Mouse (Mus musculus): ENCODE data around the gene Gm28053. TPM values are rescaled to one million over a fixed set of nuclear protein-coding genes. Genes with fewer than 3 reads are reported as not detected.

The Gm28053 gene
- 1.6 and 2.3 TPM in 2 replicates for polyA plus RNA-seq (2015; fragmentation: Nextera tagmentation; extraction: Ambion mirVana)

DNA sequence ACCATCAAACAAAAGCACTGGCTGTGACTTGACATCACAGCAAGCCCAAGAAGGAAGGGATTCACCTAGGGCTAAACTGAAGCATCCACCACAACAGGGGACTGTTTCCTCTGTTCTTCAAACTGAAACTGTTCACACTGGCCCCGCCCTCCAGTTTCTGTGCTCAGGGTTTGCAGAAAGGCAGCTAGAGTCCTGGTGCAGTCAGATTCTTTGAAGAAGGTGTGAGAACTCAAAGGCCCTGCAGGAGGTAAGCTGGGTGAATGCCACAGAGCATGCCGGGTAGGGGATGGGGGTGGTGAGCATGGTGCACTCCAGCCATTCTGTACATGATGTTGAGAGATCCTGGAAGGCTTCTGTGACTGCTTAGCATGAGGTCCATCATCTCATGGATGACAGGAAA, at the start of gene Gm28053, which contains the start of gene Gimap7:
Gm28053 (plus strand) TSS at position 153 of the 400 bp plus-strand sequence.
Gimap7 (plus strand) TSS at position 167 of the 400 bp plus-strand sequence.

DNA sequence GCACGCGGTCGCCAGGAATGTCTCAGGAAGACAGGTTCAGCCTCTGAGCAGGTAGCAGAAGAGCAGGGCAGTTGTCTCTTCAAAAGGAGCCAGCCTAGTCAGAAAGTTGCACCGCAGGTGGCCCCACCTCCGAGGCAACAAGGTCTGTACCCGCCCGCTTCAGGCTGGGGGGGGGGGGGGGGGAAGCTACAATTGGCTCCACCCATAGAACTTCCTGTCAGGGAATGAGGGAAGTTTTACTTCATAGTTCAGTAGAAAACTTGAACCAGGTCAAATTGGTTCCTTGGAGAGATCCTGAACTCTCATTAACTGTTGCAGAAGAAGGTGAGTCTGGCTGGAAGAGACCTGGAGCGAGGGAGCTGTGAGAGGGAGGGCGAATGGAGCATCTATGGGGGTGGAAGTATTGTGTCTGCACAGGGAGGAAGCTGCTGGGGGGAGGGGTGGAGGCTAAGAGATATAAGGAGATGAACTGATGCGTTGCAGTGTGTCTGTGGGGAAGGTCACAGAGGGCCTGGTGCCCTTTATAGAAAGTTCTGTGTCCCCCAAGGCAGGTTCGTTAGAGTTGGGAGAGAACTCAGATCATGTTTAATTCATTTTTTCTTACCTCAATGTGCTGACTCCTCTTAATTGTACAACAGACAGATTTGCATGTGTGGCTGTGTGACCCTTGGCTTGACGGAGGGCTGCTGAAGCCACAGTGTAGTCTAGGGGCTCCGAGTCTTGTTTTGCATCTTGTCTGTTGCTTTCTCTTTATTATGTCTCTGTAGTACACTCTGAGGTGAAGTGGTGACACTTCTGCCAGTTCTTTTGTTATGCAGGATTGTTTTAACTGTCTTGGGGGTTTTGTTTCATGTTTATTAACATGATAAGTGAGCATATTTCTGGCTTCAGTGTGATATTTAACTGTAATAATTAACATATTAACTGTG, 42.2 kb upstream of the Gm28053 start, which contains the start of gene Gimap9:
Gimap9 (plus strand) TSS at position 199 of the 929 bp plus-strand sequence.

DNA sequence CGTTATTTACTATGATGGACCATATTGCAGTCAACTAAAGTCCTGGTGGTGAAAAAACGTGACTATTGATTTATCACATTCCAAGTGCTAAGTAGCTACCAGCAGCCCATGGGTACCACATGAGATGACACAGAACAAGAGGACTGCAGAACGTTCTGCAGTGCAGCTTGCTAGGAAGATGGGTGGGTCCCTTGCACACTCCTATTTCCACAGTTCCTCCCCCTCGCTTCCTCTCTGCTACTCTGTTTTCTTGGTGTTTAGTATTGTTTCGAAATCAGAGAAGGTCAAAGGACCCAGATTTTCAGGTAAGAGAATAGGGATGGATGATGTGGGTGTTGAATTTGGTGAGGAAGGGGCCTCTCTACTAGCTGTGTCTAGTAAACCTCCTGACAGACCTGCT, 34.1 kb upstream of the Gm28053 start, which contains the start of gene Gimap4:
Gimap4 (plus strand) TSS at position 231 of the 400 bp plus-strand sequence.

DNA sequence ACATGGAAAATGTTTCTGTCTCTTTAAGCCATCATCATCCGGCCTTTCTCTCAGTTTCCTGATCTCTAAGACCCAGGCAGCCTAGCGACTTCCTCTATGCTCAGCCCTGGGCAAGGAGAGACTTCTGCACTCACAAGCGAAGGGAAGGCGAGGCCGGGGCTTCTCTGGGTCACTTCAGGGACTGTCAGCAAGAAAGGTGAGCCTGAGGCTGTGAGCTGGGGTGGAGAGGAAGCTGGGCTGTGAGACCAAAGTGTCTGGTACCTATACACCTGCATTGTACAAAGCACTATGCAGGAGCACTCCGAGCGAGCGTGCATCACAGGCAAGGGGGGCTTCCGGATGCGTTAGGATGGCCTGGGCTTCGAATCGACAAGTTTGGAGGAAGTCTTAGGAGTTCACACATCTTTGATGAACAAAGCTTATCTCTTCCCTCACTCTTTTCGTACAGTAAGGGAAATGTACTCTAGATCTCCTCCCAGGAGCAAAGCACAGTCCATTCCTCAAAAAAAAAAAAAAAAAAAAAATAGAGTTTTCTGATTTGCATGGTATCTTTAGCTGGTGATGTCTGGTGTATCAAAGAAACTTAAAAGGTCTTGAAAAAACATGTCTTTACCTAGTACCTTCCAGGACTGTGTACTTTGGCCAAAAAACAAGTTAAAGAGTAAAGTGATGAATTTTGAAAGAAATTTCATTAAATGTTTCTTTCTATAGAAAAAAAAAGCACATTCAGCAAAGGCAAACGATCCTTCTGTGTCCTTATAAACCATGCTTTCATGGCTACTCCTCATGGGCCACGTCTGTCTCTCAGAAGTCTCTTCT, 20.8 kb downstream of the Gm28053 start, which contains the start of gene Gimap1:
Gimap1 (plus strand) TSS at position 94 of the 819 bp plus-strand sequence.

DNA sequence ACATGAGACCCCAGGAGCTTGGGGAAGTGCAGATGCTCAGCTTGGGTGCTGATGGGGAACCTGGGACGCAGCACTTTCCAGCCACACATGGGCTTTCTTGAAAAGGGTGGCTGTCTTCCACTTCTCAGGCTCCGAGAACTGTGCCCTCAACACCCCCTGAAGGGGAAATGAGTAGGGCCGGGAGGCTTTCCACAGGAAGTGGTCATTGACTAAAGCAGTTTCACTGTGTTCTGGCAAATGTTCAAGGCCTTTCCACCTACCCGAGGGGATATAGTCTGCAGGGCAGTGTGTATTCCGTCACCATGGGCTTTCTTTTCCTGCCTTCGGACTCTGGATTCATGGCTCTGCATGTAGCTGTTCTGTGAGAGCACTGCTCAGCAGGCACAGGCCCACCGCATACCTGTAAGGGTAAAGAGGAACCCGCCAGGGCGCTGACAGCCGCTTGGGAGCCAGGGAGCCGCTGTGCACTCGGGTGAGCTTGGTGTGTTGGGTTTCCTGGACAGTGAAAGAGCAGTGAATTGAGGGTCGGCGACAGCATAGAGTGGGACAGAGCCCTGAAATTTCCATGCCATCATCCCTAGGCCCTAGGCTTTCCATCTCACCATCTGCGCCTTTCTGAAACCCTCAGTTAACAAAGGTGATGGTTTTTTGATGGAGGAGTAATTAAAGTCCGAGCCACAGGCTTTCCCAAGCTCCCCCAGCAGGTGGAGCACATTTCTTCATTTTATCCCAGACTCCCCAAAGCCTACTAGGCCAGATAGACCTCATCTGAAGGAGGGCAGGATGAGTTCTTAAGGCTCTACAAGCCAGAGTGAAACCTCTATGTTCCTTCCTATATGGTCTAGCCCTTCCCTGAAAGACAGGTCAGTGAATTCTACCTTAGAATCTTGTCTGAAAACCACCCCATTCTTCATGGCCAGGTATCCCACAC, 27.8 kb downstream of the Gm28053 start, which contains the start of gene Gimap5:
Gimap5 (plus strand) TSS at position 239 of the 931 bp plus-strand sequence.

DNA sequence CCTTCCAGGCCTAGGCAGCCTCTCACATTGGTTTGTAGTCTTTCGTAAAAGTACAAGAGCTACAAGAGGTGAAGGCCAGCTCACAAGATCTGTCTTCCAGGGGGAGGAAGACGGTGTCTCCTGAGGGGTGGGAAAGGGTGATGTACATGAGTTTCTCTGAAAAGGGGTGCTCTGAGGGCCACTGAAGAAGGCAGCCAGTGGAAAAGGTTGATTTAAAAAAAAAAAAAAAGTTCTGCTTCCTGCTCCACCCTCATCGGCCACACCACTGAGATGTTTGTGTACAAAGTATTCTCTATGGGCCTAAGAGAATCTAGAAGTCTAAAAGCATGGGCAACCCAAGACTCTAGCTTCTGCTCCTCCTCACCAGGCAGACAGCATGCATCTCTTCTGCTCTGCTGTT, 52.3 kb downstream of the Gm28053 start, which contains the start of gene Gimap3:
Gimap3 (minus strand) TSS at position 156 of the 400 bp plus-strand sequence.

Other genes starting within 250 kb of the Gm28053 start
- gene Atp6v0e2, start 181.0 kb upstream of the Gm28053 start, polyA plus RNA-seq (2015; fragmentation: Nextera tagmentation; extraction: Ambion mirVana): 21.0 and 24.8 TPM in 2 replicates
- 8.8 and 9.2 TPM in 2 replicates for gene Lrrc61, start 163.8 kb upstream of the Gm28053 start, polyA plus RNA-seq (2015; fragmentation: Nextera tagmentation; extraction: Ambion mirVana)
- gene Rarres2, start 145.8 kb upstream of the Gm28053 start, polyA plus RNA-seq (2015; fragmentation: Nextera tagmentation; extraction: Ambion mirVana): 77.5 and 103 TPM in 2 replicates
- 3.5 and 4.2 TPM in 2 replicates for gene Gm45021, start 129.0 kb upstream of the Gm28053 start, polyA plus RNA-seq (2015; fragmentation: Nextera tagmentation; extraction: Ambion mirVana)
- gene Repin1, start 124.7 kb upstream of the Gm28053 start, polyA plus RNA-seq (2015; fragmentation: Nextera tagmentation; extraction: Ambion mirVana): 22.8 and 23.9 TPM in 2 replicates
- gene Gm44965, start 124.7 kb upstream of the Gm28053 start, polyA plus RNA-seq (2015; fragmentation: Nextera tagmentation; extraction: Ambion mirVana): not detected in 2 replicates
- gene Zfp775, start 116.5 kb upstream of the Gm28053 start, polyA plus RNA-seq (2015; fragmentation: Nextera tagmentation; extraction: Ambion mirVana): 3.7 and 3.8 TPM in 2 replicates
- 0.27 and 0.48 TPM in 2 replicates for gene AI854703, start 91.8 kb upstream of the Gm28053 start, polyA plus RNA-seq (2015; fragmentation: Nextera tagmentation; extraction: Ambion mirVana)
- 1.7 and 1.8 TPM in 2 replicates for gene Gimap8, start 71.4 kb upstream of the Gm28053 start, polyA plus RNA-seq (2015; fragmentation: Nextera tagmentation; extraction: Ambion mirVana)
- gene Gimap9, start 42.5 kb upstream of the Gm28053 start, polyA plus RNA-seq (2015; fragmentation: Nextera tagmentation; extraction: Ambion mirVana): 2.9 and 3.4 TPM in 2 replicates
- 14.6 and 16.2 TPM in 2 replicates for gene Gimap4, start 34.1 kb upstream of the Gm28053 start, polyA plus RNA-seq (2015; fragmentation: Nextera tagmentation; extraction: Ambion mirVana)
- 19.4 and 22.7 TPM in 2 replicates for gene Gimap6, start 10.4 kb upstream of the Gm28053 start, polyA plus RNA-seq (2015; fragmentation: Nextera tagmentation; extraction: Ambion mirVana)
- not detected in 2 replicates for gene Gimap7, start within 50 bp of the Gm28053 start, polyA plus RNA-seq (2015; fragmentation: Nextera tagmentation; extraction: Ambion mirVana)
- 11.1 and 12.1 TPM in 2 replicates for gene Gimap1, start 20.4 kb downstream of the Gm28053 start, polyA plus RNA-seq (2015; fragmentation: Nextera tagmentation; extraction: Ambion mirVana)
- 8.5 and 9.6 TPM in 2 replicates for gene Gimap5, start 27.6 kb downstream of the Gm28053 start, polyA plus RNA-seq (2015; fragmentation: Nextera tagmentation; extraction: Ambion mirVana)
- not detected in 2 replicates for gene Gimap3, start 52.2 kb downstream of the Gm28053 start, polyA plus RNA-seq (2015; fragmentation: Nextera tagmentation; extraction: Ambion mirVana)
- gene Tmem176a, start 122.3 kb downstream of the Gm28053 start, polyA plus RNA-seq (2015; fragmentation: Nextera tagmentation; extraction: Ambion mirVana): 37.3 and 41.8 TPM in 2 replicates
- gene Tmem176b, start 122.9 kb downstream of the Gm28053 start, polyA plus RNA-seq (2015; fragmentation: Nextera tagmentation; extraction: Ambion mirVana): 112 and 122 TPM in 2 replicates
- 0.12 TPM in 1 of 2 replicates, not detected in the other for gene Aoc1, start 154.3 kb downstream of the Gm28053 start, polyA plus RNA-seq (2015; fragmentation: Nextera tagmentation; extraction: Ambion mirVana)
- 0.09 TPM in 1 of 2 replicates, not detected in the other for gene 1600015I10Rik, start 211.3 kb downstream of the Gm28053 start, polyA plus RNA-seq (2015; fragmentation: Nextera tagmentation; extraction: Ambion mirVana)

Data from skeletal muscle tissue, postnatal 0 days (tissue).